Mouse (Mus musculus): ENCODE data around the gene Srpk1. TPM values are rescaled to one million over a fixed set of nuclear protein-coding genes. Genes with fewer than 3 reads are reported as not detected.

Srpk1 gene
- total RNA-seq (2021), result 10 to 100 TPM; 71.8 to 76.0 TPM
- long read RNA-seq, full-length matches to known transcripts, result 39 of 59 reads
- long read RNA-seq, partial matches to known transcripts, result 8 of 59 reads
- long read RNA-seq, other reads (novel, unspliced or antisense), result 12 of 59 reads

GRCm38 (mm10) chr17:28622300-28622759 is at the start of gene Srpk1:
TSS of gene Srpk1 (minus strand) at chr17:28622709.
- peak; percentile 89 to 92 for DNase-seq (ENCODE audit: low spot score in 2 of 2)

GRCm38 (mm10) chr17:28659564-28659963 is 37.1 kb upstream of the Srpk1 start:
- no peak for DNase-seq (ENCODE audit: low spot score in 2 of 2)

- DNase-seq (ENCODE audit: low spot score in 2 of 2), result peak in 1 of 2 experiments; percentile 61
These were observed 35.4 kb upstream of the Srpk1 start for GRCm38 (mm10) chr17:28657936-28658335.

GRCm38 (mm10) chr17:28650268-28650667 is 27.8 kb upstream of the Srpk1 start:
- DNase-seq (ENCODE audit: low spot score in 2 of 2), result no peak

- peak; percentile 35 to 66 for DNase-seq (ENCODE audit: low spot score in 2 of 2)
These were observed 26.3 kb upstream of the Srpk1 start for GRCm38 (mm10) chr17:28648607-28649370.

- DNase-seq (ENCODE audit: low spot score in 2 of 2), result no peak
These were observed 23.7 kb upstream of the Srpk1 start for GRCm38 (mm10) chr17:28646221-28646620.

- no peak for DNase-seq (ENCODE audit: low spot score in 2 of 2)
These were observed 21.6 kb upstream of the Srpk1 start for GRCm38 (mm10) chr17:28644112-28644511.

GRCm38 (mm10) chr17:28643697-28644096 is 21.2 kb upstream of the Srpk1 start:
- DNase-seq (ENCODE audit: low spot score in 2 of 2), result no peak

GRCm38 (mm10) chr17:28640113-28640512 is 17.6 kb upstream of the Srpk1 start:
- no peak for DNase-seq (ENCODE audit: low spot score in 2 of 2)

- DNase-seq (ENCODE audit: low spot score in 2 of 2), result peak; percentile 54 to 79
These were observed 15.5 kb upstream of the Srpk1 start for GRCm38 (mm10) chr17:28637711-28638690.

GRCm38 (mm10) chr17:28635842-28636241 is 13.3 kb upstream of the Srpk1 start:
- DNase-seq (ENCODE audit: low spot score in 2 of 2), result no peak

- no peak for DNase-seq (ENCODE audit: low spot score in 2 of 2)
These were observed 6.6 kb upstream of the Srpk1 start for GRCm38 (mm10) chr17:28629125-28629524.

GRCm38 (mm10) chr17:28628248-28629124 is 6.0 kb upstream of the Srpk1 start:
- DNase-seq (ENCODE audit: low spot score in 2 of 2), result no peak

GRCm38 (mm10) chr17:28626937-28627336 is 4.4 kb upstream of the Srpk1 start:
- no peak for DNase-seq (ENCODE audit: low spot score in 2 of 2)

- no peak for DNase-seq (ENCODE audit: low spot score in 2 of 2)
These were observed 2.8 kb upstream of the Srpk1 start for GRCm38 (mm10) chr17:28625327-28625726.

GRCm38 (mm10) chr17:28624841-28625240 is 2.3 kb upstream of the Srpk1 start:
- DNase-seq (ENCODE audit: low spot score in 2 of 2), result no peak

GRCm38 (mm10) chr17:28621381-28622299 is 869 bp downstream of the Srpk1 start:
- DNase-seq (ENCODE audit: low spot score in 2 of 2), result peak; percentile 45 to 65

GRCm38 (mm10) chr17:28618775-28619174 is 3.7 kb downstream of the Srpk1 start:
- no peak for DNase-seq (ENCODE audit: low spot score in 2 of 2)

- no peak for DNase-seq (ENCODE audit: low spot score in 2 of 2)
These were observed 4.4 kb downstream of the Srpk1 start for GRCm38 (mm10) chr17:28618124-28618523.
